Mouse (Mus musculus) liver, adult 2 months (tissue): ENCODE results near the gene Rrm1.
"Not testable (repeated sequence)": the region's sequence is repeated elsewhere in the genome, so short reads cannot be mapped to it uniquely, and the experiment has no call there.

Experiments used
- CTCF ChIP-seq: fragments of 200-500 bp; IDR thresholded peaks from 2 replicates; pipeline ENCODE4 v1.5.1; 2011; ENCODE audit warnings: low read depth, low read length, control low read depth
- POLR2A ChIP-seq: fragments of 200-500 bp; IDR thresholded peaks from 2 replicates; pipeline ENCODE4 v1.6.1; 2011; ENCODE audit warnings: low read length, control low read depth; ENCODE audit not compliant: insufficient read depth; ENCODE audit errors: extremely low read depth

DNA sequence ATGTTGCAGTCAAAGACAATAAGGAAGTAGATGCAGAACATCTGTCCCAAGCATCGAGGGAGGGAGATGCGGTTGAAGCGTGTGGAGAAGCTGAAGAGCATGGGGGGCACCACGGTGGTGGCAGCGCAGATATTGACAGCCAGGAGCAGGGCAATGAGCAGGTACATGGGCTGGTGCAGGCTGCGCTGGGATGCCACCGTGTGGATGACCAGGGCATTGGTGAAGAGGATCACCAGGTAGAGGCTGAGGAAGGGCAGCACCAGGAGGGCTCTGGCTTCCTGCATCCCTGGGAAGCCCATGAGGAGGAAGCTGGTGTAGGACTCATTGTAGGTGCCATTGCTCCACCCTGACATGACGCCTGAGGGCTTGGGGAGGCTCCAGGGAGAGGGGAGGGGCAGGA, 43.3 kb downstream of the Rrm1 start:
- TF ChIP-seq CTCF, POLR2A: not testable (repeated sequence)
